Mouse (Mus musculus) neural tube, embryonic 11.5 days (tissue): Measurements from ENCODE around the gene Nudc. TPM values are rescaled to one million over a fixed set of nuclear protein-coding genes. Genes with fewer than 3 reads are reported as not detected.

ENCODE experiments used
- ATAC-seq: fragments of 200-750 bp; cut with Nextera tagmentation; 2 replicates; pipeline ENCODE4 v1.8.0; 2017; ENCODE audit warnings: moderate number of reproducible peaks, mild to moderate bottlenecking, moderate TSS enrichment, moderate library complexity; ENCODE audit not compliant: insufficient read depth, low FRiP score, low TSS enrichment
- DNase-seq: peaks from one replicate; pipeline ENCODE4 v3.0.0-alpha.2; 2015; ENCODE audit warnings: low spot score
- H3K27ac ChIP-seq: fragments of 300-500 bp; sonication (generic); 2 replicates; pipeline ENCODE4 v1.5.1; 2014; ENCODE audit warnings: low read depth, mild to moderate bottlenecking, low read length
- H3K27me3 ChIP-seq: fragments of 300-500 bp; sonication (generic); 2 replicates; pipeline ENCODE4 v1.6.1; 2014; ENCODE audit warnings: mild to moderate bottlenecking, low read length, mixed read lengths; ENCODE audit not compliant: control insufficient read depth, insufficient read depth
- H3K36me3 ChIP-seq: fragments of 300-500 bp; sonication (generic); 2 replicates; pipeline ENCODE4 v1.6.1; 2014; ENCODE audit warnings: mild to moderate bottlenecking, low read length, moderate library complexity, mixed read lengths; ENCODE audit not compliant: control insufficient read depth, insufficient read depth
- H3K4me1 ChIP-seq: fragments of 300-500 bp; sonication (generic); 2 replicates; pipeline ENCODE4 v1.6.1; 2014; ENCODE audit warnings: low read length, mixed read lengths; ENCODE audit not compliant: control insufficient read depth, insufficient read depth
- H3K4me2 ChIP-seq: fragments of 300-500 bp; sonication (generic); 2 replicates; pipeline ENCODE4 v1.6.1; 2014; ENCODE audit warnings: low read depth, mild to moderate bottlenecking, moderate library complexity
- H3K4me3 ChIP-seq: fragments of 300-500 bp; sonication (generic); 2 replicates; pipeline ENCODE4 v1.5.1; 2014; ENCODE audit warnings: low read depth, low read length
- H3K9ac ChIP-seq: fragments of 300-500 bp; sonication (generic); 2 replicates; pipeline ENCODE4 v1.6.1; 2014; ENCODE audit warnings: mild to moderate bottlenecking, low read length
- H3K9me3 ChIP-seq: fragments of 300-500 bp; sonication (generic); 2 replicates; pipeline ENCODE4 v1.6.1; 2016; ENCODE audit warnings: low read length; ENCODE audit not compliant: control insufficient read depth
- WGBS: fragments of 180-500 bp; shearing (Covaris S2); extraction: QIAGEN DNeasy Blood & Tissue Kit; methylation state at CpG from one replicate; pipeline ENCODE4 v1.1.7; 2014; 5-methylcytosine and 5-hydroxymethylcytosine counted together
- polyA plus RNA-seq: library from polyadenylated mRNA; unstranded; fragments of >200 nt; fragmentation: Nextera tagmentation; extraction: Ambion mirVana; gene quantifications from 2 replicates; pipeline ENCODE4 v1.2.1, GENCODE M21; 2014

Gene Nudc
- polyA plus RNA-seq, 1 experiment from 2014 or later = 301 TPM

DNA sequence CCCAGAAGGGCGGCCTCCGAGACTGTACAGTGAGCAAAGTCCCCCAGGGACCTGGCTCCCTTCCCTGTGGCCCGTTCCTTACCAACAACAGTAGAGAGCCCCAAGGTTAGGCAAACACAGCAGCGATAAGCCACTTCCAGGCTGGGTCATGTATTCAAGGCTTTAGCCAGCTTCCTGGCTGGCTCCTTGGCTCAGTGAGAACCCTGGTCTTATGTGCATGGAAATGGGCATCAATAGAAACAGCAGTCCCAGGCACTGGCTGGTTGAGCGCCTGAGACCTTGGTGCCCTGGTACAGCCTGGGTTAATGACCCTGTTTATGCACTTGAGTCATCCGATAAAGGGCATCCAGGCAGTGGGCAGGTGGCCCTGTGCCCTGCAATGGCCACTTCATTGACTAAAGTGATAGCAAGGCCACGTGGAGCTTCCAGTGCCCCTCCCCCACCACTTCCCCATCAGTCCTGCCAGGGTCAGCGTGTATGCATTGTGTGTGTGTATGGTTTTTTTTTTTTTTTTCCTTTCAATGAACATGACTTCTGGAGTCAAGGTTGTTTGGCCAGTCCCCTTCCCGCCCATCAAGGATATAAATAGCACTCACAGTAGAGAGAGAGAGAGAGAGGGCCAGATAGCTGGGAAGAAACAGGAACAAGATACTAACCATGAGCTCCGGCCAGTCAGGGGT, 7.1 kb upstream of the Nudc start, which contains the start of gene Nr0b2:
Nr0b2 (plus strand) TSS at position 609 of the 680 bp plus-strand sequence.
- Histone ChIP-seq H3K4me2 (no peak within 1 kb of the TSS), H3K9ac (no peak within 1 kb of the TSS), H3K9me3 (no peaks in the 10 kb centered on the region), H3K4me1 (no peaks in the 10 kb centered on the region), H3K27me3 (no peaks in the 10 kb centered on the region), H3K4me3 (no peak within 1 kb of the TSS), H3K36me3 (no peaks in the 10 kb centered on the region), H3K27ac (no peak within 1 kb of the TSS)
- DNase-seq (no peak), ATAC-seq (no peak)
- 72% methylated on average over 10 of the region's 10 CpGs for WGBS

GRCm38 (mm10) chr4:133552029-133552428, 6.2 kb upstream of the Nudc start:
- Histone ChIP-seq H3K36me3 (no peaks in the 10 kb centered on the region), H3K27ac (no peak overlapping the region), H3K4me1 (no peaks in the 10 kb centered on the region), H3K9ac (no peak overlapping the region), H3K9me3 (no peaks in the 10 kb centered on the region), H3K4me3 (no peak overlapping the region), H3K27me3 (no peaks in the 10 kb centered on the region), H3K4me2 (no peak overlapping the region)
- 79% methylated on average over 1 of the region's 1 CpGs for WGBS
- DNase-seq (no peak), ATAC-seq (no peak)

GRCm38 (mm10) chr4:133536652-133537051, 9.1 kb downstream of the Nudc start:
- peaks cover 42% of the 10 kb centered on the region for H3K36me3 ChIP-seq
- ATAC-seq = no peak
- H3K27ac ChIP-seq = no peak overlapping the region
- H3K4me2 ChIP-seq = no peak overlapping the region
- H3K4me1 ChIP-seq = no peaks in the 10 kb centered on the region
- H3K4me3 ChIP-seq = no peak overlapping the region
- WGBS = 92% methylated on average over 5 of the region's 5 CpGs
- H3K9ac ChIP-seq = no peak overlapping the region
- no peaks in the 10 kb centered on the region for H3K9me3 ChIP-seq
- no peaks in the 10 kb centered on the region for H3K27me3 ChIP-seq
- no peak for DNase-seq

DNA sequence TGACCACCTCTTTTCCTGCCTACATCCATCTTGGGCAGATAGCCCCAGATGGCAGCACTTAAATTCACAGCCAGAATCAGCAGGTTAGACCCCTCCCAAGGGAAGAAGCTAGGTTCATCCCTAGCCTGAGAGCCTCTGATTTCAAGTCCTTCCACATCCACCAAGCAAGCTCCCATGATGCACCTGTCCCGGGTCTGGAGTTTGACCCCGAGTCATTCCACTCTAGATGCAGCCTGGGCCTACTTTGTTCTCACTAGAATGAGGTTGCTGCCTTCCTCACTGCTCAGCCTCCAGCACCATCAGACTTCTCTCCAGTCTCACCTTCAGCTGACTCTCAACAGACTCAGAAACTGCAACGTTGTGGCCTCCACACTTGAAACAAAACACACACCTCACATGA, 9.7 kb downstream of the Nudc start:
- 91% methylated on average over 3 of the region's 3 CpGs for WGBS
- Histone ChIP-seq H3K9ac (no peak overlapping the region), H3K4me2 (no peak overlapping the region), H3K9me3 (no peaks in the 10 kb centered on the region), H3K27me3 (no peaks in the 10 kb centered on the region), H3K4me3 (no peak overlapping the region), H3K27ac (no peak overlapping the region), H3K36me3 (peaks cover 41% of the 10 kb centered on the region), H3K4me1 (no peaks in the 10 kb centered on the region)
- no peak for ATAC-seq
- DNase-seq = no peak

GRCm38 (mm10) chr4:133532777-133533176, 13.0 kb downstream of the Nudc start:
- DNase-seq (no peak), ATAC-seq (no peak)
- no peaks in the 10 kb centered on the region for H3K27me3 ChIP-seq
- peaks cover 30% of the 10 kb centered on the region for H3K36me3 ChIP-seq
- no peak overlapping the region for H3K9ac ChIP-seq
- no peaks in the 10 kb centered on the region for H3K9me3 ChIP-seq
- H3K4me2 ChIP-seq = no peak overlapping the region
- no peak overlapping the region for H3K4me3 ChIP-seq
- 90% methylated on average over 3 of the region's 3 CpGs for WGBS
- no peaks in the 10 kb centered on the region for H3K4me1 ChIP-seq
- no peak overlapping the region for H3K27ac ChIP-seq

GRCm38 (mm10) chr4:133527788-133528187, 18.0 kb downstream of the Nudc start:
- Histone ChIP-seq H3K36me3 (peaks cover 9% of the 10 kb centered on the region), H3K4me1 (no peaks in the 10 kb centered on the region), H3K4me2 (no peak overlapping the region), H3K27me3 (no peaks in the 10 kb centered on the region), H3K9me3 (no peaks in the 10 kb centered on the region), H3K9ac (no peak overlapping the region), H3K4me3 (no peak overlapping the region), H3K27ac (no peak overlapping the region)
- 80% methylated on average over 16 of the region's 16 CpGs for WGBS
- DNase-seq (no peak), ATAC-seq (no peak)

GRCm38 (mm10) chr4:133521502-133521901, 24.3 kb downstream of the Nudc start:
- H3K4me2 ChIP-seq = no peak overlapping the region
- no peaks in the 10 kb centered on the region for H3K9me3 ChIP-seq
- no peaks in the 10 kb centered on the region for H3K36me3 ChIP-seq
- no peak overlapping the region for H3K27ac ChIP-seq
- ATAC-seq (no peak), DNase-seq (no peak)
- no peaks in the 10 kb centered on the region for H3K4me1 ChIP-seq
- H3K4me3 ChIP-seq = no peak overlapping the region
- H3K27me3 ChIP-seq = peaks cover 34% of the 10 kb centered on the region
- WGBS = 69% methylated on average over 2 of the region's 2 CpGs
- no peak overlapping the region for H3K9ac ChIP-seq

- WGBS = 6% methylated on average over 25 of the region's 25 CpGs
- ATAC-seq (no peak), DNase-seq (no peak)
- H3K27me3 ChIP-seq = peaks cover 34% of the 10 kb centered on the region
- H3K4me2 ChIP-seq = peak overlapping the region; percentile 27
- no peaks in the 10 kb centered on the region for H3K36me3 ChIP-seq
- H3K9me3 ChIP-seq = no peaks in the 10 kb centered on the region
- H3K4me1 ChIP-seq = no peaks in the 10 kb centered on the region
- no peak overlapping the region for H3K27ac ChIP-seq
- peak overlapping the region; percentile 27; the same call in 1 of the 2 replicates for H3K4me3 ChIP-seq
- H3K9ac ChIP-seq = no peak overlapping the region
These were observed 26.5 kb downstream of the Nudc start for GRCm38 (mm10) chr4:133519369-133519665.

- Histone ChIP-seq H3K27ac (no peak within 1 kb of the TSS), H3K36me3 (no peaks in the 10 kb centered on the region), H3K4me3 (peak within 1 kb of the TSS; percentile 27), H3K4me2 (peak within 1 kb of the TSS; percentile 27), H3K9me3 (no peaks in the 10 kb centered on the region), H3K4me1 (no peaks in the 10 kb centered on the region), H3K27me3 (peaks cover 34% of the 10 kb centered on the region), H3K9ac (no peak within 1 kb of the TSS)
- DNase-seq (no peak), ATAC-seq (no peak)
- WGBS = 4% methylated on average over 53 of the region's 69 CpGs
These were observed 27.0 kb downstream of the Nudc start, which contains the start of gene Kdf1 for GRCm38 (mm10) chr4:133518601-133519368. Kdf1 (plus strand) TSS chr4:133518963.
